Mouse (Mus musculus) induced T-regulatory cell, adult 2 months (primary cell): ENCODE data around the gene Lrrc46.

Experiments used
- DNase-seq: peaks from one replicate; pipeline ENCODE4 v3.0.0-alpha.2; 2012; ENCODE audit warnings: low read depth

The Lrrc46 gene

DNA sequence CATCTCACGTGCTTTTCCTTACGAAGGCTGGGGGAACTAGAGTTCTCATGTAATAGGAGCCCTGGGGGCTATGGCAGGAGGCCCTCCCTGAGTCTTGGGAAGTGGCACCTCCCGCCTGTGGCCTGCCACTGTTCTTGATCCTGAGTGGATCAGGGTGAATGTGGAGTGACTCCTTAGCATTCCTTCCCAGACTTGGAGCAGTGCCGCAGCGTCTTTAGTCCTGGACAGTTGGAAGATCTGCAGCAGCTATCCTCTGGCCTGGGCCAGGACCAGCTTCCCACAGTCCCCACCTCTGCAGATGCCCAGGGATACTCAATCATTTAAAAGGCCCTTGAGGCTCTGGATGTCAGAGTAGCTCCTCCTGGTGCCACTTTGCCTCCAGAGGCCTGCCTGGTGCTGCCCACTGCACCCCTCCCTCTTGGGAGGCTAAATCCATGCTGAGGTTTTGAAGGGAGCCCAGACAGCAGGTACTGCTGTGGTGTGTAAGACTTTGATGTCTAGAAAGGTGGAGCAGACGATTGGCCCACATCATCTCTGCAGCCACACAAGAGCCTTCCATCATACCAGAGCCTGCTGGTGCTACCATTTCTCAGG, 8.4 kb upstream of the Lrrc46 start:
- no peak for DNase-seq

DNA sequence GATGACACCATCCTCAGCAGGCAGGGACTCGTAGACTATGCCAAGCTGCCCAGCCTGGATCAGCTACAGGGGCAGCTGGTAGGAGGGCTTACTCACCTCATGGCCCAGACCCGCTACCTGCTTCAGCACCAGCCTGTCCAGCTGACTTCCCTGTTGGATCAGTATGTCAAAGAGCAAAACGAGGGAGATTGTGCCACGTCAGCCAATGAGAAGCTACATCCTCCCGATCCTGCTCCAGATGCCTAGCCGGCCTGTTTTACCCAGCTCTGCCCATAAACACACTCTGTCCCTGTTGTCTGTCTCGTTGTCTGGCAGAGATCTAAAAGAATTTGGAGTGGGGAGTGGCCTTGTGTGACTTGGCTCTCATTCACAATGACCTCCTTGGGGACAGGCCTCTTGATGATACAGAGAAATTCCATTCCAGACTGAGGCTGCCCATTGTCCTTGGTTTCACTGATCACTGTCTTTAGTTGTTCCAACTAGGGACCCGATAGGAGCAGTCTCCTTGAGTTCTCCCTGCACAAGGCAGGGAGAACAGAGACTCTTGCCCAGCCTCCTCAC, 7.0 kb upstream of the Lrrc46 start:
- DNase-seq: no peak

DNA sequence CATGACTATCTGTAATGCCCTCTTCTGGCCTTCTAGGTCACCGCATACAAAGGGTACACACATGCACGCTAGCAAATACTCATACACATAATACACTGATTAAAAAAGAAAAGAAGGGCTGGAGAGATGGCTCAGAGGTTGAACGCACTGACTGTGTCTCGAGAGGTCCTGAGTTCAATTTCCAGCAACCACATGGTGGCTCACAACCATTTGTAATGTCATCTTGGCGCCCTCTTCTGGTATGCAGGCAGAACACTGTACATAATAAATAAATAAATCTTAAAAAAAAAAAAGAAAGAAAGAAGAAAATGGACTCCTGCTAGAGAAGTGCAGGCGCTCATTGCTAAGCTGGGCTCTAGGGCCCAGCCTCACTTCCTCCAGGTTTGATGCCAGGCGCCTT, 4.7 kb upstream of the Lrrc46 start:
- peak; percentile 74 for DNase-seq

DNA sequence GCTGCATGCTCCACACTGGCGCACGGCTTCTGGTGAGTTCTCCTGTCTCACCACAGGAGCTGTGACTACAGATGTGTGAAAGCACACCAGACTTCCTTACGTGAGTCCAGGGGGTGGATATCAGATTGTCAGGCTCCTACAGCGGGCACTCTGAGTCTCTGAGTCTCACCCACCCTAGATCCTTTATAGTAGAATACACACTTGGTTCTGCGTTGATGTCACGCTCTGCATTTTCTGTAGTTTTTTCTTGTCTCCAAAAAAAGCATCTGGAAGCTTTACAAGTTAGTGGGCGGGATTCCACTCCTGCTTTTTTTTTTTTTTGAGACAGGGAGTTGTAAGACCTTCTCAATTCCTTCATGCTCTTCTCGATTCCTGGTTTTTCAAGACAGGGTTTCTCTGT, 3.7 kb upstream of the Lrrc46 start:
- no peak for DNase-seq

DNA sequence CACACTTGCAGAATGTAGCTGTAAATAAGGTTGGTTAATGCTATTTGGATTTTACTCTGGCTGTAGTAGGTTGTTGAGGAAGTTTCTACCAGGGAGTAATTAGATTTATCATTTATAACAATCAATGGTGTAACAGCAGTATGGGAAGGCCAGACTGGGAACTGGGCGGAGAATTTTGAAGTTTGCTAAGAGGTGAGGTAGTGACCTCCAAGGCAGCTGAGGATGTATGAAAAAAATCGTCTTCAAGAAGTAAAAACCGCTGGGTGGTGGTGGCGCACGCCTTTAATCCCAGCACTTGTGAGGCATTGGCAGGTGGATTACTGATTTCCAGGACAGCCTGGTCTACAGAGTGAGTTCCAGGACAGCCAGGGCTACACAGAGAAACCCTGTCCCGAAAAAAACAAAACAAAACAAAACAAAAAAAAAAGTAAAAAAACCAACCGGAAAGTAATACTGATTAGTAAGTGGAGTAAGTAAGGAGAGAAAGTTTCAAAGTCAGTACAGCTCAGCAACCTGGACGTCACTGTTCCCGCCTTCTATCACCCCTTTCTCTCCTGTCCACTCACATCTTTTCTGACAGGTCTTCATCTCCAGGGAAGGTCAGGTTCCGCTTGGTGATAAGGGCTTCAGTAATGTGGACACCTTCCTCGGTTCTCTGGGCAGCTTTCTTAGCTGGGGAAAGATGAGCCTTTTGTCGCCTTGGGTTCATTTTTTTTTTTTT, 746 bp downstream of the Lrrc46 start:
- no peak for DNase-seq

DNA sequence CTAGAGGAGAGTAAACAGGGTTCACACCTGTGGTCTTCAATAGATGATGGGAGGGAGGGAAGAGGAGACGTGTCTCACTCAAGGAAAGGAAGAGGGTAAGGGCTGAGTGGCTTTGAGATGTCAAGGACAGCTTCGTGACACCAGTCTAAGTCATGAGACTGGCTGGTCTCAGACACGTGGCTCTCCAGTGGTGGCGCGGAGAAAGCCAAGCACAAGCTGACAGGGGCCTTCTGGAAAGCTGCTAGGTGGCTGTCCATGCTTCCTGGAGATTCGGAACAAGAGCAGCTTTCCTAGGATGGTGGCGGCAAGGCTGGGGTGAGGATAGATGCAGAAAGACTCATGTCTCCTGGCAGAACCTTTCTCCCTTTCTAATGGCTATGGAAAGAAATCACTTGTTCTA, 2.3 kb downstream of the Lrrc46 start:
- no peak for DNase-seq

DNA sequence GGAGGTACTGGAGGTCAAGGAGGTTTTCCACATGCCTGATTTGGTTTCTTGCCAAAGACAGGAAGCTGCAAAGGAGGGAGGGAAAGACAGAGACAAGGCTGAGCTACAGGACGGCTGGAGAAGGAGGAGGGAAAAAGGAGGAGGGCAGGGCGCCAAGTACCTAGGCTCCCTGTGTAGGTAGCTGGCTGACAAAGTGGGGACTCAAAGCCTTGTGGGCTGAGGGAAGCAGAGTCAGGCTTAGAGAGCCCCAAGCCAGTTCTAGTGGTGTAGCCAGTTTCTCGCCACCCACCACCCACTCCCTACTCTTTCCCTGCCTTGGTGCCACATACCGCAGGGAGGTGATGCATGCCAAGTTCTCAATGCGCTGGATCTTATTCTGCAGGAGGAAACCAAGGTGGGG, 5.1 kb downstream of the Lrrc46 start:
- no peak for DNase-seq

DNA sequence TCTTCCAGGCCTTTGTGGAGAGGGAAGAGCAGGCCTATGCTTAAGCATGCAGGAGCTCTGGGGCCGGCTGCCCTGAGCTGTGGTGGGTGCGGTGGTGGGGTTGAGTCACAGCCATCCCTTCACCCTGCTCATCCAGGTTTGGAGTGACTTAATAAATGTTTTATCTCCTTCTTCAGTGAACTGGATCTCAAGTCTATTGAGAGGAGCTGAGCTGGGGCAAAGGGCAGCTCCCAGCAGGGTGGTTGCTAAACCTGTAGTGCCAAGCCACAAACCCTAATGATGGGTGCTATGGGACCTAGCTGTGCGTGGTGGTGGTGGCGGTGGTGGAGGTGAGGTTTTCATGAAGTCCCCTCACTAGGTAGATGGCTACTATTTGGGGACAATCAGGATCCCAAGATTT, 7.4 kb downstream of the Lrrc46 start:
- no peak for DNase-seq

DNA sequence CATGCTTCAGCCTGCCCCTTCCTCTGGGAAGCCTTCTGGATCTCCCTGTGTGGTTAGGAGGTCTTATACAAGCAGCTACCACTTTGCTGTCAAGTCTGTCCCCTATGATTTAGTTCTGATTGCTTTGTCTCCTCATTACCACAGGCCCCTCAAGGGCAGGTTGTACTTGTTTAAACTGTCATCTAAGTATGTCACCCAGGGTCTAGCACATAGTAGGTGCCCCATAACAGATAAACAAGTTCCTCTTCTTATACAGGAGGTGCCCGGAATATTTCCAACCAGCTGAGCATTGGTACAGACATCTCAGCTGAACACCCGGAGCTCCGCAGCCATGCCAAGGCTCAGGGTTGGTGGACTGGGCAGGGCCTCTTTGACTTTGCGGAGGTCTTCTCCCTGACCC, 8.7 kb downstream of the Lrrc46 start:
- no peak for DNase-seq

DNA sequence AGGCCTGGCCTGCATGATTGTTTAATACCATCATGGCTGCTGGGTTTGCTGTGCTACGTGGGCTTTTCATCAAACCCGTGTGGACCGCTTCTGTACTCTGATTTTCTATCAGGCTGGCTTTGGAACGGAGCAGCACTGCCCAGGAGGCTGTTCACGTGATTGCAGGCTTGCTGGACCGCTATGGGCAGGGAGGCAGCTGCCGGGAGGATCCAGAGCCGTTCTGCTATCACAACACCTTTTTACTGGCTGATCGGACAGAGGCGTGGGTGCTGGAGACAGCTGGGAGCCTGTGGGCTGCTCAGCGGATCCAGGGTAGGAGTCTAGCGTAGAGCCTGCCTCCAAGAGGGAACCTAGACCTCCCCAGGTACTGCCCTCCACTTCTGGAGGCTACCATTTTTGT, 9.2 kb downstream of the Lrrc46 start:
- no peak for DNase-seq

DNA sequence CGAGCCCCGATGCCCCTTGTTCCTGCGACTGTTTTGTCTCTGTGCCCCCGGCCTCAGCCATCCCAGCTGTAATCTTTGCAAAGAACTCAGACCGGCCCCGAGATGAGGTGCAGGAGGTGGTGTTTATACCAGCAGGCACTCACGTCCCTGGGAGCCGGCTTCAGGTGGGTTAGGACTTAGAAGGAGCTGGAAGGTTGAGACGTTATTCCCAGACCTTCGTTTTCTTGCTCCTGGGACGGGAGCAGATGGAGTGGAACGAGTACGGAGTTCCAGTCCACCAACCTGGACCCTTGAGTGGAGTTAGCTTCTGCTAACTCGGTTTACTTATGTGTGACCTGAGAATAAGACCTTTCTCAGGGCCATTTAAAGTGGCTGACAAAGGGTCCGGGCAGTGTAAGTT, 10.8 kb downstream of the Lrrc46 start:
- no peak for DNase-seq

DNA sequence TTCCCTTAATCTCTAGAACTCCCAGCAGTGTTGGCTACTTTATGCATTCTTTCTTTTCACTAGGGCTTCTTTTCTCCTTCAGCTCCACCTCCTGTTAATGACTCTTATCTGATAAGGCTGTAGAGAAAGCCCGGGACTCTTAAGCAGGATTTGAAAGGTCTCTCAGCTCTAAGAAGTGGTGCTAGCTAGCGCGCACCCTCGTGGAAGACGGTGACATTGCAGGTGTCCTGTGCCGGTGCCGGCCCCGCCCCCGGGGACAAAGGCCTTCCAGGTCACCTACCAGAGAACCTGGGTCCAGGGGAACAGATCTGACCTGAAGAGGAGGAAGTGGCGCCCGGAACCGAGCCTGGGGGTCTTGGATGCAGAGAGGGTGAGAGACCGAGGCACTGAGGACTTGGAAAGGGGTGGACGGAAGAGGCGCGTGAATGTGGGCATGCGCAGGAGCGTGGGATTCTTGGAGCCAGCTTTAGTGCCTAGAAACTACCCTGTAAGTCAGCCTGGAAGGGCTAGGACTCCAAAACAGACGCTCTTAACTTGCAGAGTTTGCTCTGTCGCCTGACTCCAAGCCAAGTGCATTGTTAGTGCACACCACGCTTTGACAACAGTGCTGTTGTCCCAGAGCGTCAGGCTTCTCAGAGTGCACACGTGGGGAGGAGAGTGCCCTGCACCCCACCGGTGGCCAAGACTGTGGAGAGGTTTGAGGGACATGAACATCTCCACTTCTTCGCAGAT, 11.4 kb downstream of the Lrrc46 start, which contains the start of gene Scrn2:
Gene Scrn2, plus strand, starts transcription at position 253 of the 732 bp plus-strand sequence.
- DNase-seq: peak; percentile 93

DNA sequence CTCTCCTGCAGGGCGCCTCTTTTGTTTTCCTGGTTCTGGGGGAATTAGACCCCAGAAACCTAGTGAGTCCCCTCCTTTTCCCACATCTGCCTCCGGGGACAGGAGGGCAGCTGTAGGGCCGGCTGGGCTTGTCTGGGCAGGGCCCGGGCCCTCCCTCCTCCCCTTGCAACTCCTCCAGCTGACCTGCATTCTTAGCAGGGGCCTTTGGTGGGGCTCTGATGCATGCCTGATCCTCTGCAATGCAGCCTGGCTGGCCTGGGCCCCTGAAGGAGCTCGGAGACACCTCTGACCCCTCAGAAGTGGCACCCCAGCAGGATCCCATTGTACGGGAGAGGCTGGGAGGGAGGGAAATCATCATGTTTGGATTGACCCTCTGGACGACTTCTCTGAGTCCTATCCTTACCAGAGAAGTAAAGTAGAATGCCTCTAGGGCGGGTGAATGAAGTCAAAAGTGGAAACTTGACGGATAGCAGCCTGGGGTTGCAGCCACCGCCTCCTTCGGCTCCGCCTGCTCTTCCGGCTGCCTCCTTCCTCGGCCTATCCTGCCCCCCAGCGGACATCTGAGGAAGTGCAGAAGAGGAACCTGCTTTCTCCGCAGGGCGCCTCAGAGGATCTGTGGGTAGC, 15.4 kb downstream of the Lrrc46 start:
- DNase-seq: peak; percentile 95

DNA sequence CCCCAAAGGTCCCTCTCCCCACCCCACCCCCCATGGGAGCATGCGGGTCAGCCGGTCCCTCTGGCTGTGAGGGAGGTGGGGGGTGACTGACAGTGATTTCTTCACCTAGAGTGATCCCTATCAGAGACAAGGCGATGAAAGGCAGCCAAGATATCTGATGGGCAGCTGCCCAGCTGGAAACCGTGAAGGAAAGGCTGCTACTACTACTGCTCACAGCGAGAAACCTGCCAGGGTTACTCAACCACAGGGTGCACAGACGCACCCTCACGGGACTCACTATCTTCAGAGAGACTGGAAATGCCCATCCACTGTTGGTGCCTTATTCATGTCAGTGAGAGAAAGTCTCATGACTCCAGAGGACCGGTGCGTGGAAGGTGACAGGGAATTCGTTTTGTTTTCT, 16.2 kb downstream of the Lrrc46 start:
- no peak for DNase-seq

DNA sequence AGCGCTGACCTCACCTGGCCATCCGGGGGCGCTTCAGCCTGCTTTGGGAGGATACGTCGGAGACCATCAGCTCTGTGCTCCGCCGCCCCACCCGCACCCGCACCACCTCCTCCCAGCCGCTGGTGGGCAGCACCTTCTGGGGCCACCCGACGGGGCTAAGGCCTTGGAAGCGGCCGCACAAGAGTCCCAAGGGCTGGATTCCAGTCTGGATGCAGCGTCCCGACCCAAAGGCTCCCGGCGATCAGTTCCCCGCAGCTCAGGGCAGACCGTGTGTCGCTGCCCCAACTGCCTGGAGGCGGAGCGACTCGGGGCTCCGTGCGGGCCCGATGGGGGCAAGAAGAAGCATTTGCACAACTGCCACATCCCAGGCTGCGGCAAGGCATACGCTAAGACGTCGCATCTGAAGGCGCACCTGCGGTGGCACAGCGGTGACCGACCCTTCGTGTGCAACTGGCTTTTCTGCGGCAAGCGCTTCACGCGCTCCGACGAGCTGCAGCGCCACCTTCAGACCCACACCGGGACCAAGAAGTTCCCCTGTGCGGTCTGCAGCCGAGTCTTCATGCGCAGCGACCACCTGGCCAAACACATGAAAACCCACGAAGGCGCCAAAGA, 19.2 kb downstream of the Lrrc46 start:
- peak; percentile 88 for DNase-seq

DNA sequence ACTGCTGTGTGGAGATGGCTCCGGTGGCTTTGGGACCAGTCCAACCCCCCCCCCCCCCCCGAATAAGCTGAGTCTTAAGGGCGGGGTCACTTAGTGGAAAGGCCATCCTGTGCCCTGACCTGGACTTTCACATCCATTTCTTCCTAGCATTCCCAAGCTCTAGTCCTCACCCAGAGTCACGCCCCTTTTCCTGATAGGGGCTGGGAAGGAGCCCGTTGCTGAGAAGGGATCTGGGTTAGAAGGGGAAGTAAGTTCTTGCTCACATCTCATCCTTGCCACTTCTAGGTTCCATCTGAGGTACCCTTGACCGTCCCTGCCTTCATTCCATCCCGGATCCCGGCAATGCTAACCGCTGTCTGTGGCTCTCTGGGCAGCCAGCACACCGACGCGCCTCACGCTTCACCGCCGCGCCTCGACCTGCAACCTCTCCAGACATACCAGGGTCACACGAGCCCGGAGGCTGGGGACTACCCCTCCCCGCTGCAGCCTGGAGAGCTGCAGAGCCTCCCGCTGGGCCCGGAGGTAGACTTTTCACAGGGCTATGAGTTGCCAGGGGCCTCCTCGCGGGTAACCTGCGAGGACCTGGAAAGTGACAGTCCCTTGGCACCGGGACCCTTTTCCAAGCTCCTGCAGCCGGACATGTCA, 20.0 kb downstream of the Lrrc46 start:
- DNase-seq: peak; percentile 62

DNA sequence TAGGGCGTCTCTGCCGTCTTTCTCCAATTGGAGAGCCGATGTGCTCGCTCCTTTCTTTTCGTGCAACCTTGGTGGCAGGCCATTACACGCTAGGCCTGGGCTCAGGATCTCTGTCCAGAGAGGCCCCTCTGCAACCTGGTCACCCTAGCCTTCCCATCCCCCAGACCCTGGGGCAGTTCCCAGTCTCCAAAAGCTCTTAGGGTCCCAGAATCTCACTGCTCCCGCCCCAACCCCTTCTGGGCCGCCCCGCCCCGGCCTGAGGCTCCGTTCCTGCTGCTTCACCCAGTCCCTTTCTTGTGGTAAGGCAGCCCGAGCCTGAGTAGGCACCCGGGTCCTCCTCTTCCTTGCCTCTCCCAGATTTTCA, 21.9 kb downstream of the Lrrc46 start:
- no peak for DNase-seq

DNA sequence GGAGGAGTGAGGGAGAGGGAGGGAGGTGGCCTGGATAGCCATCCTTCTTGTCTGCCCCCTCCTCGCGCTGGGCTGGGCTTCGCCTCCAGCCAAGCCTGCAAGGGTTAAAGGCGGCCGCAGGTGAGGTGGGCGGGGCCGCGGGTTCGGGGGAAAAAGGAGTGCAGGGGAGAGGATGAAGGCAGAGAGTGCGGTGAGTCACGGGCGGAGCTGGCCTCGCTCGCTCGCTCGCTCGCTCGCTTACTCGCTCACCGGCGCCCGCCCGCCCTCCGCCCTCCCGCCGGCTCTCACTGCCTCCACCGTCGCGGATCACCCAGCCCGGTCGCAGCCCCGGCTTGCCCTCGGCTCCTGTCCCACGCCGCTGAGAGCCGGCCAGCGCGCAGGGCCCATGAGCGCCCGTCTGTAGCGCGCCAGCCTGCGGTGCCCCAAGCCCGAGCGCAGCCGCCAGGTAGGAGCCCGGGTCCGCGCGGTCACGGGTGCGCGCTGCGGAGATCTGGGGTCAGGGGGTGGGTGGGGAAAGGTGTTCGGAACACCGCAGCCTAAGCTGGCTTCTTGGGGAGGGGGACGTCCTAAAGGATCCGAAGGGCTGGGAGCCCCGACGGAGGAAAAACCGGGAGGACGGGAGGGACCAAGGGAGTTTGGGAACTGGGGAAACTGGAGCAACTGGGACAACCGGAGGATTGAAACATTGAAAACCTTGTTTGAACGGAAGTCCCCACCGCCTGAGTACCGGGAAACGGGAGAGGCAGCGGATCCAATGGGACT, 22.4 kb downstream of the Lrrc46 start:
- peak; percentile 74 for DNase-seq

DNA sequence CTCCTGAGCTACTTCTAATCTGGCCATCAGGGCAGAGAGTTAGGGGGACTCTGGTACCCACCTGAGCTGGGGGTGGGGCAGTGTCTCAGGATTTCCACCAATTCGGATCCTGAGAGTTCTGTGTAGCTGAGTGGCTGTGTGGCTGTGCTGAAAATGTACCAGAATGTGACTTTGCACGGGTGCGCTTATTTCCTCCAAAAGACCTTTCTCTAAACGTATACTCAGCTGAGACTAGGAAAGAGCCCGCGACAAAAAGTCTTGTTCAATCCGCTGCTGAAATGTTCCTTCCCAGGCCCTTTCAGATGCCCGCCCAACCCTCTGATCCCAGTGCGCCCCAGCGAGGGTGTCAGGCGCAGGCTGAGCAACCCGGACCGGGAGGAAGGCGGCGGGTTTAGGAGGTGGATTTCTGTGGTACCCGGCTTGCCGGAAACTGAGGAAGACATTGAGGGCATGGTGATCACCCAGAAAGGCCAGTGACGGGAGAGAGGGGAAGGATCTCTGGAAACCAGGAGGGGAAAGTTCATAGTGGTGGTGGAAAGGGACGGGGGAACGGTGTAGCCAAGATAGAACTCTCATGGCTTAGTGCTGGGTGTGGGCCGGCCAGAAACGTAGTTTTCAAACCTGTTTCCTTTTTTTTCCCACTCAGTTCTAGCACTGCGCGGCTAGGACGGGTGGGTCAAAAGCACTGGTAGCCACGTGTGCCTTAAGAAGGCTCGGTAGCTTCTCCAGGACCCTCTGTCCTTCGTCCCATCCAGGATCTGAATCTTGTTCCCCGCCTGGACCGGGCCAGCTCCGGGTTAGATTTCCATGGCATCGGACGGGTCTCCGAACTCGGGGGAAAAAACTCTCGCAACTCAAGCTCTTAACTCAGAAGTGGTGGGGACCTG, 23.3 kb downstream of the Lrrc46 start:
- peak; percentile 53 for DNase-seq

DNA sequence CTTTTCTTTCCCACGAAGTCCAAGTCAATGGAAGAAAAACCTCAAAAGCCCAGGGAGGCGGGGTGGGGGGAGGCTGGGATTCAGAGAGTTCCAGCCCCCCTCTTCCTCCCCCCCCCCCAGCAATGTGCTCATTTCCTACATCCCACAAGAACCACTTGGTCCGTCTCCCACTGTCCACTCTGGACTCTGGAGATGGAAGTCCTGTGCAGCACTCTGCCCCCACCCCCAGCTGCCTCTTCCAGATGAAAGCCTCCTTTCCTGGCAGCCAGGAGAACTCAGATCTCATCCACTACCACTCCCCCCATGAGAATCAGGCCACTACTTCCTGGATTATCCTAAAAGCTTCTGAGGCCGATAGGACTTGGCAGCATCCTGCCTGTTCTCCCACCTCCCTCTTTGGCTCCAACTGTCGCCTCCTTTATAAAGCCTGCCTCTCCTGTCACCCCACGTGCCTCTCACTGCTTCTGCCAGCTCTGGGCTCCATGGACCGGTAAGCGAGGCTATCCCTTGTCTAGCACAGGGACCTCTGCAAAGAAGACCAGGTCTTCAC, 28.0 kb downstream of the Lrrc46 start, which contains the start of gene Sp6:
Gene Sp6, plus strand, starts transcription at position 274 of the 550 bp plus-strand sequence.
- no peak for DNase-seq
